Mouse (Mus musculus): ENCODE measurements around the gene Srp72.
"Not testable (repeated sequence)": the region's sequence is repeated elsewhere in the genome, so short reads cannot be mapped to it uniquely, and the experiment has no call there.

Gene Srp72

DNA sequence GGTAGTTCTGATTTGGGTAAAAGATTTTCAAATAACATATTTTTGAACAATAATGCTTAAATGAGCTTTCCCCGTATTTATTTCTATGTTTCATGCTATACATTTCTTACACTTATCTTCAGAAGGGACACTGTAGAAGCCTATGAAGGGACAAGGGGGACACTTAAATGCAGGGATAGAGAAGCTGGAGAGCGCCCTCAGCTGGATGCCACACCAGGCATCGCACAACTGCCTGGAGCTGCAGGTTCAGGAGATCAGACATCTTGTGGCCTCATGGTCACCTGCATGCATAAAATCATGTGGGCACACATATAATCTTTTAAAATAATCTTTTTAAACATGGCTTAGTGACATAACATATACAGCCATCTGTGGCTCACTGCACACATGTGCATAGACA is 9.8 kb upstream of the Srp72 start:
- DNase-seq (ENCODE audit: low spot score): no peak

GRCm38 (mm10) chr5:76969250-76969649 is 5.2 kb upstream of the Srp72 start:
- DNase-seq (ENCODE audit: low spot score): no peak

DNA sequence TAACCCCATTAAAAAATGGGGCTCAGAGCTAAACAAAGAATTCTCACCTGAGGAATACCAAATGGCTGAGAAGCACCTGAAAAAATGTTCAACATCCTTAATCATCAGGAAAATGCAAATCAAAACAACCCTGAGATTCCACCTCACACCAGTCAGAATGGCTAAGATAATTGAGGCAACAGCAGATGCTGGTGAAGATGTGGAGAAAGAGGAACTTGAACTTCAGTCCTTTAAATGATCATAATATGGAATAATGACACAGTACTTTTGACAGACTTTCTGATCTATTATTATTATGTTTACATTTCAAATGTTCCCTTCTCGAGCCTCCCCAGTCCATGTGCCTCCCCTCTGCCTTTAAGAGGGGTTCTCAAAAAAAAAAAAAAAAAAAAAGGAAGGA is 3.4 kb upstream of the Srp72 start:
- DNase-seq (ENCODE audit: low spot score): not testable (repeated sequence)

- no peak for DNase-seq (ENCODE audit: low spot score)
Observed at GRCm38 (mm10) chr5:76973488-76973887, 995 bp upstream of the Srp72 start.

- DNase-seq (ENCODE audit: low spot score): no peak
Observed at GRCm38 (mm10) chr5:76974207-76974553, 303 bp upstream of the Srp72 start.

DNA sequence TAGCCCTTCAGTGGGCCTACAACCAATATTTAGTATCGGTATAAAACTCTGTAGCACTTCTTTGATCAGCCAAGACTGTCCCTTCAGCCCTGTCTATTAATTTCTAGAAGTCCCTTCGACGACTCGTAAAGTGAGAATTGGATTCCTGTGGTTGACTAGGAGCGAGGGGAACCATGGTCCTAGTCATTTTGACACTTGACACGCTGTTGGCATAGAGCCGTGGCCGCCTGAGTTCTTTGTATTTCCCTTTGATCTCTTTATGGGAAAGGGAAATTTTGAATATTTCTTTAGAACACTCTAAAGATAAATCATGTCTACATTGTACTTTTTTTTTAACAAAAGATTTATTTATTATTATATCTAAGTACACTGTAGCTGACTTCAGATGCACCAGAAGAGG is 1.3 kb downstream of the Srp72 start:
- DNase-seq (ENCODE audit: low spot score): no peak

- no peak for DNase-seq (ENCODE audit: low spot score)
Observed at GRCm38 (mm10) chr5:76984015-76984414, 9.5 kb downstream of the Srp72 start.

GRCm38 (mm10) chr5:76990789-76991188 is 16.3 kb downstream of the Srp72 start:
- no peak for DNase-seq (ENCODE audit: low spot score)

- no peak for DNase-seq (ENCODE audit: low spot score)
Observed at GRCm38 (mm10) chr5:76993174-76993814, 18.8 kb downstream of the Srp72 start.

GRCm38 (mm10) chr5:76998416-76998815 is 23.9 kb downstream of the Srp72 start:
- peak; percentile 85 for DNase-seq (ENCODE audit: low spot score)

GRCm38 (mm10) chr5:77001192-77001591 is 26.7 kb downstream of the Srp72 start:
- no peak for DNase-seq (ENCODE audit: low spot score)

DNA sequence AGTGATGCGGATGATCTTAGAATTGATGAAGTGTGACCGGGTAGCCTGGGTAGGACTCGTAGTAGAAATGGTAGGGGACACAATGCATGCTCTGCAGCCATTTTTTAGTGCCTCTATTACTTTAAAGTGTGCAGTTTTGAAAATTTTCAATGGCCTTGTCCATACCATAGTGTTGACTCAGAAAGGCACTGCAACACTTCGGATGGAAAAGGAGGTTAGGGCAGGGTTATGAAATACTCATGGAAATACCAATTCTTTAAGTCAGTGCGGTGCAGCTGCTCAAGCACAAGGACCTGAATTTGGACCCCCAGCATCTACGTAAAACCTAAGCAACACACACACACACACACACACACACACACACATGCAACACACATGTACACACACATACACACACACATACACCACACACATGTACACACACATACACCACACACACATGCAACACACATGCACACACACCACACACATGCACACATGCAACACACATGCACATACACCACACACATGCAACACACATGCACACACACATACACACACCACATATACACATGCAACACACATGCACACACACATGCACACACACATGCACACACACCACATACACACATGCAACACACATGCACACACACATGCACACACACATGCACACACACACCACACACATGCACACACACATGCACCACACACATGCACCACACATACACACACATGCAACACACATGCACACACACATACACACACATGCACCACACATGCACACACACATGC is 29.8 kb downstream of the Srp72 start, which contains the start of gene Arl9:
Arl9 (plus strand) TSS at position 5 of the 771 bp plus-strand sequence.
- no peak for DNase-seq (ENCODE audit: low spot score)

DNA sequence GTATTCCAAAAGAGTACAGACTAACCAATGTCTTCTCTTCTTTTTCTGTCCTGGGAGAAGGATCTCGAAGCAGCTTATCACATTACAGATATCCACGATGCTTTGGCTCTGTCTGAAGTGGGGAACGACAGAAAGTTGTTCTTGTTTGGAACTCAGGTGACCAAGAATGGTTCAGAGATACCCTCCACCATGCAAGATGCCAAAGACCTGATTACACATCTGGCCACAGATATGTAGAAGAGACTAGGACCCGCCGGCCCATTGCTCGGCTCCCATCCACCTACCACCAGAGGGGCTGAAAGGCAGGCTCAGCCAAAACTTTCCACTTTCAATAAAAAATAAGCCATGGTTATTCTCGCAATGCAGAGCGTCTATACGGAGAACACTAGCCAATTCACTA is 35.9 kb downstream of the Srp72 start:
- no peak for DNase-seq (ENCODE audit: low spot score)

GRCm38 (mm10) chr5:77011082-77011481 is 36.6 kb downstream of the Srp72 start:
- DNase-seq (ENCODE audit: low spot score): no peak

DNA sequence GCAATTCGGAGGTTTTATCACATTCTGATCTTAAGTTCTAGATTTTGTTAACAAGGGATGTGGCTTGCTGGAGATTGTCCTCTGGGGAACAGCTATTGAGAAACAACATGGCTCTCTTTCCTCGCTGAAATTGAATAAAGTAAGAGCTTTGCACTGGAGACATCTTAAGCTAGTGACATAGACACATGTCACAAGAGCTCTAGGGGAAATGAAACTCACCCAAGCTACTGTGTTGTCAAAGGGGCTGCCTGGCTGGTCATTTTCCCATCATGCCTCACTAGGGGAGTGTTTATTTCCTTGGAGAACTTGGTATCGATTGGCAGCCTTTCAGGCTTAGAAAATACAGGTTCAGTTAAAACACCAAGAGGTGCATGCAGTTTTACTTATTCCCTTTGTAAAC is 38.7 kb downstream of the Srp72 start:
- DNase-seq (ENCODE audit: low spot score): no peak

GRCm38 (mm10) chr5:77015544-77016482 is 41.3 kb downstream of the Srp72 start, which contains the start of gene Thegl:
Gene Thegl (plus strand): TSS chr5:77016023.
- DNase-seq (ENCODE audit: low spot score): peak; percentile 90

DNA sequence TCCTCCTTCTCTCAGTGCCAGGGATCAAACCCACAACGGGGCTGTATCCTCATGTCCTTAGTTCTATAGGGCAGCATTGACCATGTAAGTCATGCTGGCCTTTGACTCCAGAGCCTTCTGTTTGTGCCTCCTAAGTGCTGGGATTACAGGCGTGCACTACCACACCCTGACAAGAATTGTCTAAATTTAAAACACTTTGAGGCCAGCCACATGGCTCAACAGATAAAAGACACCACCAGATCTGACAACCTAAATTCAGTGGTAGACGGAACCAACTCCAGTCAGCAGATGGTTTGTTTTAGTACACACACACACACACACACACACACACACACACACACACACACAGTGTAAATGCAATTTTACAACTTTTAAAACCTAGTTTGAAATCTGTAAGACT is 53.6 kb downstream of the Srp72 start:
- no peak for DNase-seq (ENCODE audit: low spot score)

- DNase-seq (ENCODE audit: low spot score): peak; percentile 50
Observed at GRCm38 (mm10) chr5:77029735-77030134, 55.3 kb downstream of the Srp72 start.

DNA sequence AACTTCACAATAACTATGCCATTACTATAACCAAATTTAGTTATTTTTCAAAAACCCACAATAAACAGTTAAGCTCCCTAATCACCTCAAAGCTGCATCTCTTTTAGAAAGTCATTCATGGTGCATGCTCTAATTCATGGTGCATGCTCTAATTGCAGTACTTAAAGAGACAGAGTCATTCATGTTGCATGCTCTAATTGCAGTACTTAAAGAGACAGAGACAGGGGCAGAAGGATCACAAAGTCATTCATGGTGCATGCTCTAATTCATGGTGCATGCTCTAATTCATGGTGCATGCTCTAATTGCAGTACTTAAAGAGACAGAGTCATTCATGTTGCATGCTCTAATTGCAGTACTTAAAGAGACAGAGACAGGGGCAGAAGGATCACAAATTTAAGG is 60.6 kb downstream of the Srp72 start:
- peak; percentile 22 for DNase-seq (ENCODE audit: low spot score)

DNA sequence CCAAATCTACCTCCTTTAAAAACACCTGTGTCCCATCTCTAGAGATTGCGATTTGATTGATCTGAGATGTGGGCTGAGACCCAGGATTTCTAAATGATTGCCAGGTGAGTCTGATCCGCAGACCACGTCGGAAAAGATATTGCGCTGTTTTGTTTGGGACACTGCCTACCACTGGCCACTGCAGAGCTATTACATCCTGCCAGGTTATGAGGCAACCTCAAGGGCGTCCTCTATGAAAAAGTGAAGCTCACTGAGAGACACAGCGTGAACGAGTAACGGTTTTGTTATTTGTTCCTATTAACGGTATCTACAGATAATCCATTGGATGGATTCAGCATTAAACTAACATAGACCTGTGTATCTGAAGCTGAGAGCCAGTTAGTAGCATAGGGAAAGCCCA is 64.0 kb downstream of the Srp72 start:
- no peak for DNase-seq (ENCODE audit: low spot score)

DNA sequence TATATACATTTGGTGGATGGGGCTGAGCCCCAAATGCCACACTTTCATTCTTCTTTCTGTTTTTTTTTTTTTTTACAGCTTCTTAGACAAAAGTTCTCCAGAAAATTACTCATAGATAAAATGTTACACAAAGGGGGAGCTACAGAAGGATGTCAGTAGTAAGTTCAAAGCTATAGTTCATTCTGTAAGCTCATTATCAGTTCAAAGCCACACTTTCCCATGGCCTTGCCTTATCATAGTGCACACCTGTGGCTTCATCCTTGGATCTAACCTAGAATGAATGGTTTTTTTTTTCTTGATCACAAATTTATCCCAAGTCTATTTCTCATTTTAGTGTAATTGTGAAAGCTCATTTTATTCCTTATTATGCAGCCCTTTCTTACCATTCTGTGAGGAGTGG is 64.9 kb downstream of the Srp72 start:
- DNase-seq (ENCODE audit: low spot score): no peak

DNA sequence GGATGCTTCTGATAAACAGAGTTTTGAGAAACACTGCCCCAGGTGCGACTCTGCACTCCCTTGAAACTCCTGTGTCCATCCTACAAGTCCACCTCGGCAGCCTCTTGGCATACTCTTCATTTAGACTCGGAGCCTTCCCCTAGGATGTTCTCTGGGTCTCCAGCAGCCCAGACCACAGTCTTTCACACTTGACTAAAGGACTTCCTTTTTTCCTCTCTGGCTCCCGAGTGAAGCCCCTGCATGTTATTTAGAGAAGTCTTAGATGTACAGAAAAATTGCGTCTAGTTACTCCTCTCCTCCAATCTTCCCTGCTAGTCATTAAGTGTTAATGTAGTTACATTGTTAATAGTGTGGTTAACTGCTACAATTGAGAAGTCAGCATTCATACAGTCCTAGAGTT is 69.9 kb downstream of the Srp72 start:
- DNase-seq (ENCODE audit: low spot score): no peak

All from retina, embryonic 14.5 days (tissue).